Mouse (Mus musculus) small intestine, adult 2 months (tissue): ENCODE data around the gene 4930516K23Rik.

Source experiments
- CTCF ChIP-seq: fragments of 200-500 bp; IDR thresholded peaks from 2 replicates; pipeline ENCODE4 v1.5.1; 2012; ENCODE audit warnings: low read depth, mild to moderate bottlenecking, control low read depth, inconsistent platforms, low read length, moderate library complexity, mixed read lengths; ENCODE audit not compliant: insufficient replicate concordance, insufficient read length; ENCODE audit errors: extremely low read depth
- POLR2A ChIP-seq: fragments of 200-500 bp; IDR thresholded peaks from 2 replicates; pipeline ENCODE4 v1.6.1; 2012; ENCODE audit warnings: low read depth, mild to moderate bottlenecking, control low read depth, inconsistent platforms, low read length, moderate library complexity

DNA sequence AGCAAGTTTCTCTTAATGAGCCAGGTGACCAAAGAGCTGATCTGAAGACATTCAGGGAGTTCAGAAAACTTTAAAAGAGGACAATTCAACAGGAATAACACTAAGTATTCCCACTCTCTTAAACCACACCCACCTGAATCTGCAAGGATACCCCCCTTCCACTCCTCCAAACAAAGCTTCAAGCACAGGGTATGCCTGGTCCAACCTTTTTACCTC, 43.4 kb upstream of the 4930516K23Rik start, which contains the start of gene Olfr646:
- TF ChIP-seq CTCF = no peak
- TF ChIP-seq POLR2A = no peak
